Mouse (Mus musculus) embryonic fibroblast, embryonic 13.5 days (primary cell): ENCODE measurements around the gene Fam207a. TPM values are rescaled to one million over a fixed set of nuclear protein-coding genes. Genes with fewer than 3 reads are reported as not detected.

Experiments
- H3K27ac ChIP-seq: 2 replicates; pipeline ENCODE4 v1.5.1; 2012; ENCODE audit warnings: low read length, control low read depth, inconsistent platforms; ENCODE audit not compliant: insufficient read depth
- H3K4me1 ChIP-seq: 2 replicates; pipeline ENCODE4 v1.6.1; 2011; ENCODE audit warnings: low read length; ENCODE audit not compliant: control insufficient read depth, insufficient read depth
- H3K4me3 ChIP-seq: 2 replicates; pipeline ENCODE4 v1.5.1; 2011; ENCODE audit warnings: mild to moderate bottlenecking, control low read depth, low read length; ENCODE audit not compliant: insufficient read depth
- CTCF ChIP-seq: IDR thresholded peaks from 2 replicates; pipeline ENCODE4 v1.5.1; 2011; ENCODE audit warnings: mild to moderate bottlenecking, control low read depth, low read length, moderate library complexity, borderline replicate concordance; ENCODE audit not compliant: insufficient read depth
- POLR2A ChIP-seq: IDR thresholded peaks from 2 replicates; pipeline ENCODE4 v1.6.1; 2011; ENCODE audit warnings: low read depth, mild to moderate bottlenecking, control low read depth, low read length, moderate library complexity
- polyA plus RNA-seq: library from polyadenylated mRNA; stranded (reverse); fragments of >200 nt; gene quantifications from 2 replicates; pipeline ENCODE4 v1.2.4, GENCODE M21; 2011; ENCODE audit warnings: low read depth; ENCODE audit not compliant: missing spikeins, insufficient read length

Gene Fam207a
- polyA plus RNA-seq, 1 experiment = 30.5 TPM

DNA sequence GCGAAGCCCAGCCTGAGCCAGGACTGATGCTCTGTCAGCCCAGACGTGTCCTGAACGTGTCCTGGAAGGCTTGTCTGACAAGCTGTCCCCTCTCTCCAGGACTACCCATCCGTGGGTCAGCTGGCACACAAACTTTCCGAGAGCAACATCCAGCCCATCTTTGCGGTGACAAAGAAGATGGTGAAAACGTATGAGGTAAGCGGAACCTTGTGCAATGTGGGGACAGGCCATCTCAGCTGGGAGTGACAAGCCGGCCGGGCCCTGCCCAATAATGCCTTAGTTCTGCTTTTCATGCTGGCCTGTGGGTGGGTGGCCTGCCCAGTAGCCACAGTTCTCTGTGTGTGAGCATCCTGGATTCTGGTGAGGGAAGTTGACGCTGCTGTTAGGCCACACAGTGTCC is 35.3 kb upstream of the Fam207a start:
- Histone ChIP-seq H3K4me3 (no peak overlapping the region), H3K27ac (no peak overlapping the region), H3K4me1 (no peaks in the 10 kb centered on the region)
- TF ChIP-seq POLR2A (no peak), CTCF (no peak)

DNA sequence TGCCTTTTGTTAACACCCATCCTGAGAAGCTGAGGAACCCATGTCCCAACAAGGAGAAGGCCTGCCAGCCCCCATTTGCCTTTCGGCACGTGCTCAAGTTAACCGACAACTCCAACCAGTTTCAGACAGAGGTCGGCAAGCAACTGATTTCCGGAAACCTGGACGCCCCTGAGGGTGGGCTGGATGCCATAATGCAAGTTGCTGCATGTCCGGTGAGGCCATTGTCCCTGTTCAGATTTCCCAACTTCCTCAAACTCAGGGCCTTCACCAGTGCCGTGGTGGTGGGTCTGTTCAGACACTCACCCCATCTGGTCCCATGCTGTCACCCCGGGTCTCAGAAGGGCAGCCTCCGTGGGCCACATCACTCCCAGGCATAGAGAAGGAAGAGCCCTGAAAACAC is 33.0 kb upstream of the Fam207a start:
- Histone ChIP-seq H3K4me1 (no peaks in the 10 kb centered on the region), H3K27ac (no peak overlapping the region), H3K4me3 (no peak overlapping the region)
- TF ChIP-seq POLR2A (no peak), CTCF (no peak)

- Histone ChIP-seq H3K4me3 (no peak overlapping the region), H3K4me1 (no peaks in the 10 kb centered on the region), H3K27ac (peak overlapping the region; percentile 30; the same call in 1 of the 2 replicates)
- no peak for TF ChIP-seq POLR2A
- TF ChIP-seq CTCF = no peak
These were observed 29.3 kb upstream of the Fam207a start for GRCm38 (mm10) chr10:77544916-77545315.

DNA sequence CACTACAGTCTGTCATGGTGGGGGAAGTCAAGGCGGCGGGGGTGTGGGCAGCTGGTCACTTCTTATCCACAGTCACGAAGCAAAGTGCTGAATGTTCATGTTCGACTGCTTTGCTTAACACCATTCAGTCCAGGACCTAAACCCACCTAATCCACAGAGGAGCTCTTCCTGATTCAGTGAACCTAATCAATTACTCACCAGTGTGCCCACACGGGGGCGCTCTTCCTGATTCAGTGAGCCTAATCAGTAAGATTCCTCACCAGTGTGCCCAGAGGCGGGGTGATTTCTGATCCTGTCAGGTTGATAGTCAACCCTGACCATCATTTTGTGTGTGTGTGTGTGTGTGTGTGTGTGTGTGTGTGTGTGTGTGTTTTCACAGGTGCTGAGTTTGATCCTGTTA is 27.6 kb upstream of the Fam207a start:
- no peaks in the 10 kb centered on the region for H3K4me1 ChIP-seq
- no peak overlapping the region for H3K27ac ChIP-seq
- TF ChIP-seq CTCF = no peak
- no peak for TF ChIP-seq POLR2A
- no peak overlapping the region for H3K4me3 ChIP-seq

DNA sequence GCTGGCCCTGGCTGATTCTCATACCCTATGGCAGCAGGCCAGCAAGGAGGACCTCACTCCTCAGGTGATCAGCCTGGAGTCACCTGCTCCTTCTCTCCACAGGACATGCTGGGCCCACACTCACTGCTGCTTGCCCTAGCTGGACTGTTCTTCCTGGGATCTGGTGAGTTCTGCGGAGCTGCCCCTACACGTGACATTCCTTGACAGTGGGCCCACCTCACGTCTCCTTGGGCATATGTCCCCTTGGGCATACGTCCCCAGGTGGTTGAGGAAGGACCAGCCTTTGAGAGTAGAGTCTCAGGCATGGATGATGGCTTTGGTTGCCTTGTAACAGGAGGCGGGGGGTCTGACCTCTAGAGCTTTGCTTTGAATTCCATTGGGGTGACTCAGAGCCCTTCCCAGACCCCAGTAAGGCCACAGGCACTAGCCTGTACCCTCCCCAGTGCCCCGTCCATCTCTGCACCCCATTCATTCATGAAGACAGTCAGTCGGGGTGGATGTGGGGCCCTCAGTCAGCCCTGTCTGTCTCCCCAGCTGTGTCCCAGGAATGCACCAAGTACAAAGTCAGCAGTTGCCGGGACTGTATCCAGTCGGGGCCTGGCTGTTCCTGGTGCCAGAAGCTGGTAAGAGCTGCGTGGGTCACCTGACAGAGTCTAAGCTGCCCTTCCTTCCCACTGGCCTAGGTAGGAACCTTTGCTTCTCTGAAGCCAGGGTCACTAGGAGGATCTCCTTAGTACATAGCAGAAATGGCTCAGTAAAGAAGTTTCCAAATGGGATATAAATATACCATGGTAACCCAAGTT is 26.5 kb upstream of the Fam207a start:
- H3K4me1 ChIP-seq = no peaks in the 10 kb centered on the region
- no peak for TF ChIP-seq POLR2A
- no peak for TF ChIP-seq CTCF
- H3K27ac ChIP-seq = no peak overlapping the region
- H3K4me3 ChIP-seq = no peak overlapping the region

- Histone ChIP-seq H3K4me1 (no peaks in the 10 kb centered on the region), H3K4me3 (no peak overlapping the region), H3K27ac (no peak overlapping the region)
- TF ChIP-seq POLR2A = no peak
- no peak for TF ChIP-seq CTCF
These were observed 25.1 kb upstream of the Fam207a start for GRCm38 (mm10) chr10:77540576-77541102.

GRCm38 (mm10) chr10:77539320-77539945 is 23.8 kb upstream of the Fam207a start:
- Histone ChIP-seq H3K4me3 (no peak overlapping the region), H3K4me1 (no peaks in the 10 kb centered on the region), H3K27ac (no peak overlapping the region)
- TF ChIP-seq POLR2A = no peak

DNA sequence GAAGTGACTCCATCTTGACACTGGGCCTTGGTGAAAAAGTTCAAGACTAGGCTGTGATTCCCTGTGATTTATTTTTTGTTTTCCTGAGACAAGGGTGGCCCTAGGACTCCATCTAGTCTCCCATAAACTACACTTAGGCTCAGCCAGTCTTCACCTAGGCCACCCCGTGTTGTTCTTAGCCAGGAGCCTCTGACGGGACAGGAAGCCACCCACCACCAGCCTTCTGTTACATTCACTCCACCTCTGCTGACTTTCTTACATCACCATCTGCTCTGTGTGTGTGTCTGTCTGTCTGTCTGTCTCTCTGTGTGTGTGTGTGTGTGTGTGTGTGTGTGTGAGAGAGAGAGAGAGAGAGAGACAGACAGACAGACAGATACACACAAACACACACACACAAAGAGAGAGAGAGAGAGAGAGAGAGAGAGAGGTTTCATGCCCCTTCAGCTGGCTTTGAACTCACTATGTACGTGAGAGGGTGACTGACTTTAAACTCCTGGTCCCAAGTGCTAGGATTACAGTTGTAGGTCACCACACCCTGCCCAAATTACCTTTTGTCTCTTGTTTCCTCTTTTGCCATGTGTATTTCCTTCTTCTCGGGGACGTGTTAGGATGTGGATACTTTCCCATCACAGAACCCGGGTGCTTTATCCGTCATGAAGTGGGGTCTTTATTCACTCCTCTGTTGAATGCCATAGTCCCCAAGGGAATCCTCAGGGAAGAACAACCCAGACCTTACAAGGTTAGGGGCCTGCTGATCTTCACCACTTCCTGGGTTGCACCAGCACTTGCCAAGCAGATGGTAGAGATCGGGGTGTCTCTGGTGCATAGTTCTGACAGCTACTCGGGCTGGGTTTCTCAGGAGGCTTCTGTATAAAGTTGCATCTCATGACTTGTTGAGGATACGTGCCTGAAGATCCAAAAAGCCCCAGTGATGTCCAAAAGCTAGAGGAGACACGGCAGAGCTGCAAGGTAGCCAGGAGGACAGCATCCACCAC is 21.9 kb upstream of the Fam207a start:
- no peak overlapping the region for H3K4me3 ChIP-seq
- no peaks in the 10 kb centered on the region for H3K4me1 ChIP-seq
- TF ChIP-seq POLR2A (no peak), CTCF (no peak)
- no peak overlapping the region for H3K27ac ChIP-seq

- TF ChIP-seq POLR2A (no peak), CTCF (no peak)
- no peak overlapping the region for H3K27ac ChIP-seq
- peaks cover 3% of the 10 kb centered on the region; the same call in 1 of the 2 replicates for H3K4me1 ChIP-seq
- no peak overlapping the region for H3K4me3 ChIP-seq
These were observed 21.1 kb upstream of the Fam207a start for GRCm38 (mm10) chr10:77536727-77537126.
